Mouse (Mus musculus) CH12.LX (cell line): Measurements from ENCODE around the gene Otud1. TPM values are rescaled to one million over a fixed set of nuclear protein-coding genes. Genes with fewer than 3 reads are reported as not detected.

ENCODE experiments used
- DNase-seq: peaks from one replicate; pipeline ENCODE4 v3.0.0-alpha.2; 2013; ENCODE audit errors: extremely low read depth
- H3K27ac ChIP-seq: 2 replicates; pipeline ENCODE4 v1.5.1; 2012; ENCODE audit warnings: low read depth, mild to moderate bottlenecking, control low read depth, moderate library complexity; ENCODE audit not compliant: insufficient read depth
- H3K27me3 ChIP-seq: replicated peaks from 2 replicates; pipeline ENCODE3; 2012; ENCODE audit warnings: inconsistent platforms
- H3K36me3 ChIP-seq, 2 experiments: replicated peaks in 1 of 2; 2 replicates each; pipeline versions ENCODE3 to v1.6.1; 2012; ENCODE audit warnings: inconsistent platforms in 1 of 2, low read length in 1 of 2, mild to moderate bottlenecking in 1 of 2, mixed read lengths in 1 of 2, moderate library complexity in 1 of 2; ENCODE audit not compliant: control insufficient read depth in 1 of 2, insufficient read depth in 1 of 2
- H3K4me1 ChIP-seq, 2 experiments: 2 replicates each; pipeline ENCODE4 v1.6.1; 2012; ENCODE audit warnings: inconsistent platforms in 1 of 2, moderate library complexity in 1 of 2; ENCODE audit not compliant: insufficient read depth in 2 of 2, control insufficient read depth in 1 of 2
- H3K4me2 ChIP-seq: 2 replicates; pipeline ENCODE4 v1.6.1; 2012; ENCODE audit warnings: low read depth, mild to moderate bottlenecking, control low read depth; ENCODE audit not compliant: poor library complexity, insufficient read depth, severe bottlenecking
- H3K4me3 ChIP-seq, 3 experiments: fragments of 150-350 bp in 1 of 3; sonication (generic) in 1 of 3; replicated peaks in 1 of 3; 2 replicates each; pipeline versions ENCODE3 to v1.5.1; 2011 to 2012; ENCODE audit warnings: low read depth in 2 of 3, low read length in 2 of 3, mild to moderate bottlenecking in 2 of 3, moderate library complexity in 2 of 3, control low read depth in 1 of 3, improper control_type of control experiment in 1 of 3, inconsistent platforms in 1 of 3, mixed read lengths in 1 of 3; ENCODE audit not compliant: poor library complexity in 1 of 3
- H3K79me2 ChIP-seq: replicated peaks from 2 replicates; pipeline ENCODE4 v1.6.1; 2012; ENCODE audit warnings: mild to moderate bottlenecking, moderate library complexity; ENCODE audit not compliant: control insufficient read depth, poor library complexity, insufficient read depth, severe bottlenecking; ENCODE audit errors: extremely low read depth
- H3K9ac ChIP-seq: 2 replicates; pipeline ENCODE4 v1.6.1; 2012; ENCODE audit warnings: low read depth, mild to moderate bottlenecking, control low read depth, moderate library complexity; ENCODE audit not compliant: insufficient read depth
- H3K9me3 ChIP-seq: replicated peaks from 2 replicates; pipeline ENCODE3; 2012; ENCODE audit warnings: low read length, inconsistent platforms, mixed read lengths
- BHLHE40 ChIP-seq: IDR thresholded peaks from 2 replicates; pipeline ENCODE4 v1.6.1; 2011; ENCODE audit warnings: mild to moderate bottlenecking, low read depth, low read length, improper control_type of control experiment
- E2F4 ChIP-seq: IDR thresholded peaks from 2 replicates; pipeline ENCODE4 v1.6.1; 2011; ENCODE audit warnings: low read depth, low read length, improper control_type of control experiment; ENCODE audit not compliant: insufficient replicate concordance
- ETS1 ChIP-seq: conservative IDR thresholded peaks from 2 replicates; pipeline ENCODE4 v1.6.1; 2012; ENCODE audit warnings: low read depth, mild to moderate bottlenecking, inconsistent platforms, low read length, improper control_type of control experiment, moderate library complexity
- GABPA ChIP-seq: IDR thresholded peaks from 2 replicates; pipeline ENCODE4 v1.6.1; 2012; ENCODE audit warnings: low read depth, low read length, improper control_type of control experiment, inconsistent platforms; ENCODE audit not compliant: insufficient replicate concordance
- IRF4 ChIP-seq: IDR thresholded peaks from 2 replicates; pipeline ENCODE4 v1.6.1; 2014; ENCODE audit warnings: low read depth, mild to moderate bottlenecking, inconsistent platforms, low read length, improper control_type of control experiment
- JUN ChIP-seq: IDR thresholded peaks from 2 replicates; pipeline ENCODE4 v1.6.1; 2011; ENCODE audit warnings: low read depth, mild to moderate bottlenecking, low read length, improper control_type of control experiment, moderate library complexity; ENCODE audit not compliant: insufficient read depth
- KAT2A ChIP-seq: IDR thresholded peaks from 2 replicates; pipeline ENCODE4 v1.6.1; 2012; ENCODE audit warnings: low read length, improper control_type of control experiment, inconsistent platforms; ENCODE audit not compliant: insufficient replicate concordance
- MAFK ChIP-seq: IDR thresholded peaks from 2 replicates; pipeline ENCODE4 v1.6.1; 2011; ENCODE audit warnings: low read length, improper control_type of control experiment; ENCODE audit not compliant: insufficient replicate concordance
- MXI1 ChIP-seq: IDR thresholded peaks from 2 replicates; pipeline ENCODE4 v1.6.1; 2011; ENCODE audit warnings: mild to moderate bottlenecking, low read depth, low read length, improper control_type of control experiment
- NELFE ChIP-seq: IDR thresholded peaks from 2 replicates; pipeline ENCODE4 v1.6.1; 2011; ENCODE audit warnings: low read depth, low read length, improper control_type of control experiment
- PAX5 ChIP-seq: IDR thresholded peaks from 2 replicates; pipeline ENCODE4 v1.6.1; 2012; ENCODE audit warnings: low read length, inconsistent platforms, mixed read lengths
- POLR2A ChIP-seq: IDR thresholded peaks from 2 replicates; pipeline ENCODE4 v1.6.1; 2011; ENCODE audit warnings: low read depth, mild to moderate bottlenecking, improper control_type of control experiment, low read length
- POLR2AphosphoS2 ChIP-seq: IDR thresholded peaks from 2 replicates; pipeline ENCODE4 v1.6.1; 2011; ENCODE audit warnings: low read depth, low read length, improper control_type of control experiment
- SIN3A ChIP-seq: IDR thresholded peaks from 2 replicates; pipeline ENCODE4 v1.6.1; 2012; ENCODE audit warnings: low read length, improper control_type of control experiment, inconsistent platforms
- SMC3 ChIP-seq: IDR thresholded peaks from 2 replicates; pipeline ENCODE4 v1.6.1; 2011; ENCODE audit warnings: low read depth, low read length, improper control_type of control experiment
- TBP ChIP-seq: conservative IDR thresholded peaks from 2 replicates; pipeline ENCODE4 v1.6.1; 2011; ENCODE audit warnings: low read depth, low read length, improper control_type of control experiment
- UBTF ChIP-seq: IDR thresholded peaks from 2 replicates; pipeline ENCODE4 v1.6.1; 2012; ENCODE audit warnings: low read depth, mild to moderate bottlenecking, inconsistent platforms, low read length, improper control_type of control experiment, moderate library complexity
- USF2 ChIP-seq: conservative IDR thresholded peaks from 2 replicates; pipeline ENCODE4 v1.6.1; 2011; ENCODE audit warnings: low read depth, low read length, improper control_type of control experiment
- ZC3H11A ChIP-seq: IDR thresholded peaks from 2 replicates; pipeline ENCODE4 v1.6.1; 2012; ENCODE audit warnings: low read depth, mild to moderate bottlenecking, inconsistent platforms, low read length, improper control_type of control experiment
- ZMIZ1 ChIP-seq: IDR thresholded peaks from 2 replicates; pipeline ENCODE4 v1.6.1; 2012; ENCODE audit warnings: low read depth, mild to moderate bottlenecking, inconsistent platforms, low read length, improper control_type of control experiment
- dilution Hi-C: fragments of 300-500 bp; cut with MboI; formaldehyde crosslinking; loops from 2 replicates; pipeline ENCODE4 v1.14.3; 2020; ENCODE audit warnings: low sequenced_read_pairs; ENCODE audit not compliant: extremely low pct_unique_long_range_greater_than_20kb, extremely low pct_ligation_motif_present
- in situ Hi-C: fragments of 300-500 bp; cut with MboI; formaldehyde crosslinking; loops from 3 replicates; pipeline ENCODE4 v1.14.3; 2019; ENCODE audit warnings: low sequenced_read_pairs, low pct_ligation_motif_present, low pct_unique_long_range_greater_than_20kb, mixed read lengths
- polyA plus RNA-seq: library from polyadenylated mRNA; unstranded; fragments of >175 nt; gene quantifications from 2 replicates; pipeline ENCODE4 v1.2.1, GENCODE M21; 2012; ENCODE audit warnings: low read depth; ENCODE audit not compliant: insufficient read length
- total RNA-seq, 2 experiments: library from RNA; depleted of rRNA; stranded (reverse); fragments of 300-350 nt in 1 of 2; fragments of >200 nt in 1 of 2; gene quantifications; 2 replicates each; pipeline ENCODE4 v1.2.3; 2012 to 2014

Gene Otud1
- total and polyA plus RNA-seq, 3 experiments = 0.13 to 1.5 (median 1.3) TPM

DNA sequence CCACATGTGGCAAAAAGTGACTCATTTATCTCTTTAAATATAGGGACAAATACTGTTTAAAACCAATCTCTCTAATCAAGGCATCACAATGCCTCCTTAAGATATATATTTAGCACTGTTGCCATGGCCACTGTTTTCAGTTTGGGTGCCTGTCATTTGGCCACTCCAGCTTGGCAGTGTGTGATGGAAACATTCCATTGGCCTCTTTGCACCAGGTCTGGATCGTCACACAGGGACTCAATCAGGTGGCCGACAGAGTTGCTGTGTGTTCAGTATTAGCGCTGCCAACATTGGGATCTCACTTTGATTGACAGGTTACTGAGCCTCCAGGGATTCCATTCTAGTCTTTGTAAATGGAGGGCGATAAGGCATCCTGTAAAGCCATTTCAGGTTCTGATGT, 46.1 kb downstream of the Otud1 start:
- in situ Hi-C loops (loop anchor here (25.0 kb wide), 1 partner anchor 291 kb away; no protein-coding TSS in a partner anchor), dilution Hi-C loops (no loop called here)
- Histone ChIP-seq H3K36me3 (no peaks in the 10 kb centered on the region), H3K27me3 (no peaks in the 10 kb centered on the region), H3K4me3 (no peak overlapping the region), H3K4me1 (peaks cover 0 to 3% of the 10 kb centered on the region in 2 experiments; a peak in 1 of 4 replicates), H3K4me2 (no peak overlapping the region), H3K27ac (no peak overlapping the region), H3K9me3 (no peaks in the 10 kb centered on the region), H3K9ac (no peak overlapping the region), H3K79me2 (no peaks in the 10 kb centered on the region)
- no peak for DNase-seq
- TF ChIP-seq TBP (no peak), SMC3 (no peak), JUN (no peak), ETS1 (no peak), BHLHE40 (no peak), UBTF (no peak)

DNA sequence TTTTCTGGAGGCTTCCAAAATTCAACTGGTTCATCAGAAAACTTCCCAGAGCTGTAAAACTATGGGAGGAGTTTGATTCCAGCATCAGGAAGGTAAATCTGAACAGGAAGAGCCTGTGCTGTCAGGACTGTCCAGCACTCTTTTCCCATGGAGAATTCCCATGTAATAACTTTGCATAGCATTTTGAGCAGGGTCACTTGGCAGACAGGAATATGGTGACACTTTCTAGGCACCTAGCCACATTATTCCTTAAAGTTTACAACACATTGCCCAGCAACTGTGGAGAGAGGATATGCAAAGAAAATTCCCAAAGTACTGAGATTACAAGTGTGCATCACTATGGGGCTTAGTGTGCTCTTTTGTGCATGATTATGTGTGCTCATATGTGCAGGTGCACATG, 46.7 kb downstream of the Otud1 start:
- TF ChIP-seq PAX5 (no peak), SIN3A (no peak), ETS1 (no peak), ZC3H11A (no peak), POLR2A (no peak), MXI1 (no peak), POLR2AphosphoS2 (no peak), NELFE (no peak)
- H3K36me3 ChIP-seq = no peaks in the 10 kb centered on the region
- peaks cover 0 to 3% of the 10 kb centered on the region in 2 experiments; a peak in 1 of 4 replicates for H3K4me1 ChIP-seq
- dilution Hi-C loops = no loop called here
- in situ Hi-C loops = loop anchor here (25.0 kb wide), 1 partner anchor 292 kb away; no protein-coding TSS in a partner anchor
- H3K4me2 ChIP-seq = no peak overlapping the region
- H3K9me3 ChIP-seq = no peaks in the 10 kb centered on the region
- no peaks in the 10 kb centered on the region for H3K79me2 ChIP-seq
- H3K27ac ChIP-seq = no peak overlapping the region
- no peak for DNase-seq
- no peak overlapping the region for H3K4me3 ChIP-seq
- no peaks in the 10 kb centered on the region for H3K27me3 ChIP-seq
- H3K9ac ChIP-seq = no peak overlapping the region

DNA sequence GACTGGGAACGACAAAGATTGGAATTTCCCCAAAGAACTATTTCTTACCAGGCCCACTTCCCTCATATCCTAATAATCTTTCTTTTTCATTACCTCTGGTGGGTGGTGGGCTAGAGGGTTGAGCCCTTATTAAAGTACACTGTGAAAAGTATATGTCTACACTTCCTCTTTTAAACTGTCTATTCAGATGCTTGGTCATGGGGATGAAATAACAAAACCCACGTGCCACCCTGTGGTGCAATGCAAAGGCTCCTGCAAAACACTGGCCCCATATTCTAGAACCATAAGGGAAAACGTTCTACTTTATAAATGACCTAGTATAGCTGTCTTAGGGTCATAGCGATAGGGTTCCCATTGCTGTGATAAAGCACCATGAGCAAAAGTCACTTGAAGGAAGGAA, 49.3 kb downstream of the Otud1 start:
- peaks cover 0 to 3% of the 10 kb centered on the region in 2 experiments; a peak in 1 of 4 replicates for H3K4me1 ChIP-seq
- H3K9me3 ChIP-seq = no peaks in the 10 kb centered on the region
- TF ChIP-seq GABPA (no peak), USF2 (no peak), ZC3H11A (no peak), PAX5 (no peak), E2F4 (no peak), IRF4 (no peak), KAT2A (no peak), SIN3A (no peak), MAFK (no peak), ZMIZ1 (no peak)
- dilution Hi-C loops (no loop called here), in situ Hi-C loops (loop anchor here (25.0 kb wide), 1 partner anchor 295 kb away; no protein-coding TSS in a partner anchor)
- no peaks in the 10 kb centered on the region for H3K27me3 ChIP-seq
- DNase-seq = no peak
- H3K36me3 ChIP-seq = no peaks in the 10 kb centered on the region
- H3K9ac ChIP-seq = no peak overlapping the region
- no peak overlapping the region for H3K4me2 ChIP-seq
- no peak overlapping the region for H3K27ac ChIP-seq
- no peak overlapping the region for H3K4me3 ChIP-seq
- no peaks in the 10 kb centered on the region for H3K79me2 ChIP-seq
